Mouse (Mus musculus) bone marrow macrophage, adult 2 months (primary cell): ENCODE measurements around the gene Ttbk2.

Experiments
- CTCF ChIP-seq: IDR thresholded peaks from 2 replicates; pipeline ENCODE4 v1.5.1; 2012; ENCODE audit warnings: low read depth, mild to moderate bottlenecking, low read length, moderate library complexity
- POLR2A ChIP-seq: IDR thresholded peaks from 2 replicates; pipeline ENCODE4 v1.6.1; 2012; ENCODE audit warnings: mild to moderate bottlenecking, low read depth, low read length, borderline replicate concordance

GRCm38 (mm10) chr2:120887601-120888000 is 37.2 kb upstream of the Ttbk2 start:
- no peak for TF ChIP-seq POLR2A
- TF ChIP-seq CTCF, result no peak
